Mouse (Mus musculus): ENCODE results near the gene Gm6760.

Gm6760 gene

DNA sequence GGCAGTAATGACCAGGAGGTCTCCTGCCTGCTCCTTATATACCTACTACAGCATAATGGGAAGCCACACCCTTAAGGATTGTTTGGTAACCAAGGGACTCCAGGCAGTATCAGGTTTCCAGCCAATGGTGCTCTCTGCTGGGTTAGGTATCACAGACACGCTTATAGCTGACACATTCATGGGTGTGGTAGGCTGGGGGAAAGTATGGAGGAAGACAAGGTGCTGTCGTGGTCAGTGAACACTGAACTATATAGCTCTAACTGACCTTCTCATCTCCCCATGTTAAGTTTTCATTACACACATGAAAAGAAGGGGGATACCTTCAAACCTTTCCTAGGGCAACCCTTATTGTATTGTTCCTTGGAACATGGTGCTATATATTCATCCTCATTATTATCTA, at the start of gene Gm6760:
Gm6760 (minus strand) TSS at position 101 of the 400 bp plus-strand sequence.
- DNase-seq (ENCODE audit: low spot score in 2 of 2) = no peak

- no peak for DNase-seq (ENCODE audit: low spot score in 2 of 2)
These were observed 29.2 kb upstream of the Gm6760 start for GRCm38 (mm10) chrX:64181246-64181645.

DNA sequence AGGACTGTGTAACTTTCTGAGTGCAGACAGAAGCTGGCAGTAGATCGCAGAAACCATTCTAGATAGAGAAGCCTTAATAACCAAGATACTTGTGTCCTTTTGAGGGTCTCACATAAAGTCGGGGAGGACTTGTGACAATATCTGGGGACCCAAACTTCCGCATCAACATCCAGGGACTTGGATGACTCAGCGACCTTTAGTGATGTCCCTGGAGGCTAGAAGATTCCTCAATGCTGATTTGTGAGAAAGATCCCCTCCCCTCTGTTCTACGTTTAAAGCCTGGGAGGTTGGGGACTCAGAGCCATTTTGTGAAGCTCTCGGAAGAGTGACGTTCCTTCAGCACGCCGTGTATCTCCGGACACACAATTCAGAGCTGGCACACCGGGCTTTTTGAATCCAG, 21.2 kb upstream of the Gm6760 start, which contains the start of gene 3830417A13Rik:
3830417A13Rik (plus strand) TSS at position 301 of the 400 bp plus-strand sequence.
- DNase-seq (ENCODE audit: low spot score in 2 of 2) = no peak

Measured in frontal cortex, postnatal 10 days (tissue).